Mouse (Mus musculus) right cerebral cortex, postnatal 10 days (tissue): Measurements from ENCODE around the gene Cs.
"Not testable (repeated sequence)": the region's sequence is repeated elsewhere in the genome, so short reads cannot be mapped to it uniquely, and the experiment has no call there.

Source experiments
- DNase-seq, 2 experiments: peaks; one replicate each; pipeline ENCODE4 v3.0.0; 2021; ENCODE audit warnings: low spot score in 2 of 2

The Cs gene

GRCm38 (mm10) chr10:128337306-128338181, at the start of gene Cs:
Gene Cs, plus strand, starts transcription at chr10:128337734.
- DNase-seq = peak; percentile 98

GRCm38 (mm10) chr10:128290594-128290993, 46.9 kb upstream of the Cs start:
- not testable (repeated sequence) for DNase-seq

GRCm38 (mm10) chr10:128296370-128297090, 41.0 kb upstream of the Cs start:
- no peak for DNase-seq

GRCm38 (mm10) chr10:128297221-128297620, 40.3 kb upstream of the Cs start:
- DNase-seq = no peak

GRCm38 (mm10) chr10:128297622-128298021, 39.9 kb upstream of the Cs start:
- DNase-seq = no peak

DNA sequence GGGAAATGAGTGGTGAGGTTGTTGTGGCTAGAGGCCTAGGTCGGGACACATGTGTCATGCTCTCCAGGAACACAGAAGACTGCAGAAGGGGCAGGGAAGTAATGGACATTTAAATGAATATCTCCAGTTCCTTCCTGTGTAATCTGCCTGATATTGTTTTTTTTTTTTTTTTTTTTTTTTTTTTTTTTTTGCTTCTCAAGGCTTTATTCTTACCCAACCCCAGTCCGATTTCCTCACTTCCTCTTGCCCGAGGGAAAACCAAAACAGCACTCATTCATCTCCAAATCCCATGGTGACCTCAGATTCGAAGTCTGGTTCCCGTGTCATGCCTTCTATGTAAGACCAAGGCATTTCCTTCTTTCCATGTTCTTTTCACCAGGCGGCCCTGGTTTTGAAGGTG, 39.3 kb upstream of the Cs start:
- DNase-seq = no peak

DNA sequence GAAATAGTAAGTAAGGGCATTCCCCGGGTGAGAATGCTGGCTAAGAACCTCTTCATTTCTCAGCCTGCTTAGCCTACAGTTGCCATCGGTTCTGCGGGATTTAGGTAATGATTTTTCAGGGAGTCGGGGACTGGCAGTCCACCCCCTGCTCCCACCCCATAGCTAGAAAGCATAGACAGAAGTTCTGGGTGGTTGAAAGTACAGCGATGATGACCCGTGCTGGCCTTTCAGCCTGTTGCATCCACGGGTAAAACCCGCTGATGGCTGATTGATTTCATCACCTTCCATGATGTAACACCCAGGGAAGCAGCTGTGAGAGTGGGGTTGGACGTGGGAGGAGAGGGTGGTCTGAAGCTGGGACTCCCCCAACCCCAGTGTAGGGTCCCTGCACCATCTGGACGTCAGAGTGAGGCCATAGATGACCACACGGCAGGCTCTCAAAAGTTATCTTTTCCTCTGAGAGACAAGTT, 38.8 kb upstream of the Cs start, which contains the start of gene Il23a:
Gene Il23a, minus strand, starts transcription at position 51 of the 470 bp plus-strand sequence.
- DNase-seq = no peak

DNA sequence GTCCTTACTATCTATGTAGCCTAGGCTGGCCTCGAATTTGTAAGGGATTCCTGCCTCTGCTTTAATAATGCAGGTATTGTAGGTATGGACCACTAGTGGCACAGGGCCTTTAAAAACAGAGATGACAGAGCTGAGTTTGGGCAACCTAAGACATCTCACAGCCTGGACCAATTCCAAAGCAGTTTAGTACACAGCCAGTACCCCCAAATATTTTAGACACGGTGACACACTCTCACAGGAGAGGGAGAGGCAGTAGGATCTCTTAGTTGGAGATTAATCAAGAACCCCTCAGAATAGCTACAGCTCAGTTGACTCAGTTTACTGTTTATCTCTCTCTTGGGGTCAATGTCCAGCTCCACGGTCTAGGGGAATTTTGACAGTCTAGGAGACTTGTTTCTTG, 35.2 kb upstream of the Cs start:
- no peak for DNase-seq

- no peak for DNase-seq
Measured at GRCm38 (mm10) chr10:128302785-128303125, 34.8 kb upstream of the Cs start.

DNA sequence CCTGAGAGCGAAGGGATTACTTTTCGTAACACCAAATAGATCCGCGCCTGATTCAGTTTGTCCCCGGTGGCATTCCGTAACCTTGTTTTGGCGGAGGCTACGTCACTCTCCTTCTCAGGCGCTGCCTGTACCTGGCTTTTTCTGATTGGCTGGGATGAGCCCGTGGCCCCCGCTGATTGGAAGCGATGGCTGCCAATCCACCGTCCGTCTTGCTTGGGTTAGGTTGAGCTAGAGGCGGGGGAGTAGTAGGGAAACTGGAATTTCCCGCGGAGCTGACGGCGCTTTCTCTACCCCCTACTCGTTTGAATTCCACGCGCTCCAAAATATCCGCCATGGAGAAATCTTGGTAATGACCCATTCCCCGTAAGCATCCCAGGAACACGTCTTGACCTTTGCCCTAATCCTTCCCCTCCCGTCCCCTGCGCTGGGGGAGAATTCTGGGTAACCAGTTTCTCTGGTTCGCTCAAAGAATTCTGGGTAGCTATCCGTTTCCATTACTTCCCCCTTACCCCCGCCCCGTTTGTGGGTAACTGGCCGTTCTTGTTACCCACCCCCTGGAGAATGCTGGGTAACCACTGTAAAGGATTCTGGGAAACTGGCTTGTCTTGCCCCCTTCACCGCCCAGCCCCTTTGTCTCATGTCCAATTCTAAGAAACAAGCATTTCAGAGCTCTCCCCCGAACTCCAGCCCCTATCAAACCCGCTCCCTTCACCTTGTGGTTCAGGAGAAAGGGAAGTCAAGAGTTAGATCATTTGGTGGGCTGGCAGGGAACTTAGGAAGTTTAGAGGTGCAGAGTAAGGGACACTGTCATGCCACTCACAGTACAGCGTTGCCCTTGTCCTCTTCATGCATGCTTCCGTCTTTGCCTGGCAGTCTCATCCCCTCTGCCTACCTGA, 34.2 kb upstream of the Cs start, which contains the start of gene Pan2:
Gene Pan2, plus strand, starts transcription at position 210 of the 896 bp plus-strand sequence.
- peak; percentile 100 for DNase-seq

DNA sequence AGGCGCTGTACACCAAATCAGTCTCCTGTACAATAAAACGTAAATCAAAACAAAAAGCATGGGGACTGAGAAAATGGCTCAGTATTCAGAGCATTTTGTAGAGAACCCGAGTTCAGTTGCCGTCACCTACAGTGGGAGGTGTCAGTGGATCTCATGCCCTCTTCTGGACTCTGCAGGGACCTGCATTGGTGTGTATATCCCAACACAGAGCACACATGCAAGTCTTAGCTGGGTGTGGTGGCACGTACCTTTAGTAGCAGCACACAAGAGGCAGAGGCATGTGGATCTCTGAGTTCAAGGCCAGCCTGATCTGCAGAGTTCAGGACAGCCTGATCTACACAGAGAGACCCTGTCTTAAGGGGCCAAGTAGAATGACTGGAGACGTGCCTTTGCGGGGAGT, 27.9 kb upstream of the Cs start:
- no peak for DNase-seq

DNA sequence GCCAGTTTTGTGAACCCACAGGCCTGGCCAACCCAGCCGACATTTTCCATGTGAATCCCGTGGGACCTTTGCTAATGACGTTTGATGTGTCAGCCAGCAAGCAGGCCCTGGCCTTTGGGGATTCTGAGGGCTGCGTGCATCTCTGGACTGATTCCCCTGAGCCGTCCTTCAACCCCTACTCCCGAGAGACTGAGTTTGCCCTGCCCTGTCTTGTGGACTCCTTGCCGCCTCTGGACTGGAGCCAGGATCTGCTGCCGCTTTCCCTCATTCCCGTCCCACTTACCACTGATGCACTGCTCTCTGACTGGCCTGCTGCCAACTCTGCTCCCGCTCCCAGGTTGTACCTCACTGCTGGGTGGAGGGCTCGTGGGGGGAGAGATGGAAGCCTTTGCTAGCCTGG, 27.4 kb upstream of the Cs start:
- DNase-seq = peak; percentile 56 to 64

- no peak for DNase-seq
Measured at GRCm38 (mm10) chr10:128310902-128311301, 26.6 kb upstream of the Cs start.

DNA sequence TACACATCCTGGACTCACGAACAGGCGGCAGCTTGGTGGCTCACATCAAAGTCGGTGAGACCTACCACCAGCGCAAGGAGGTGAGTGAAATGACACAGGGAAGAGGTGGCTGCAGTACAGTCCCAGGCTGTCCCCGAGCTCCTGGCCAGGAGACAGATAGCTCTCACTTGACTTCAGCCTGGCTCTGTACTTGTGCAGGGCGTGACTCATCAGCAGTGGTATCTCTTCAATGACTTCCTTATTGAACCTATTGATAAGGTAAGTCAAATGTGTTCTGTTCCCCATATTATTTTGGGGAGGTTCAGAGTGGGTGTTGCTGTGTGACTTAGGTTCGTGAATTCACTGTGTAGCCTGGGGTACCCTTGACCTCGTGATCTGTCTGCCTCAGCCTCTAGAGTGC, 22.0 kb upstream of the Cs start:
- DNase-seq = no peak

DNA sequence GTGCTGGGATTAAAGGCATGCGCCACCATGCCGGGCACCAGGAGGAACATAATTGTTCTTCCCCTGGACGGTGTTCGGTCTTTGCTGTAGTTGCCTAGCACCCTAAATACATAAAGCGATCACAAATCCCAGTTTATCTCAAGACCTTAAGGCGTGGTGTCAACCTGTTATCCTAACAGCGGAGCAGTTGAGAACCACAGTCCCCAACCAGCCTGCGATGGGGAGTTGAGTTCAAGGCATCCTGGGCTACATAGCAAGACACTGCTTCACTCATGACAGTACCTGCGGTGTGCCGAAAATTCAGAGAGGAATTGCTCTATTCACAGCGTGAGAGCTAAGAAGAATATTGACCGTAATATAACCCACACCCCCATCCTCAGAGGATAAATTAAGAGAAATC, 15.9 kb upstream of the Cs start:
- DNase-seq = no peak

GRCm38 (mm10) chr10:128322141-128323108, 15.1 kb upstream of the Cs start, which contains the start of gene Cnpy2:
Gene Cnpy2, plus strand, starts transcription at chr10:128322459.
- DNase-seq = peak; percentile 93 to 94

DNA sequence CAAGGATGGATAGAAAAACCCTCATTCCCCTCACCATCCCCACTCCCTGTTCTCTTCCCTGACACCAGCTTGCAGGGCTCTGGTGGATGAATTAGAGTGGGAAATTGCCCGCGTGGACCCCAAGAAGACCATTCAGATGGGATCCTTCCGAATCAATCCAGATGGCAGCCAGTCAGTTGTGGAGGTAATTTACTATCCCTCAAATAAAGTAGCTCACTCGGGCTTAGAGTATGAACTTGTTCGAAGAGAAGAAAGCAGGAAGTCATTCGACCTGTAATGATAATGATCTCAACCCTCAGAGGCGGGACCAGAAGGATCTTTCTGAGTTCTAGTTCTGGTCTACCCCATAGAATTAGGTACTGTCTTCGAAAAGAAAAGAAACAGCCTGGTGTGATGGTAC, 14.0 kb upstream of the Cs start:
- DNase-seq = no peak

GRCm38 (mm10) chr10:128326825-128327224, 10.7 kb upstream of the Cs start:
- DNase-seq = no peak

GRCm38 (mm10) chr10:128327610-128328009, 9.9 kb upstream of the Cs start:
- no peak for DNase-seq
